8 mouse cellular contexts compared by ENCODE assay signal in genomic region chr11:63922091-63922621, GRCm38 (mm10). TPM values are rescaled to one million over a fixed set of nuclear protein-coding genes. Genes with fewer than 3 reads are reported as not detected.
DNase-seq lines count a peak whose midpoint lies in the region; ATAC-seq and TF ChIP-seq lines count a peak whose summit lies in the region.

TSS of gene Hs3st3b1 (minus strand) at chr11:63922290.

- peak; percentile 91 for ATAC-seq in CD4-positive, CD25-positive, alpha-beta regulatory T cell, adult 4 months
- ATAC-seq in forebrain, postnatal 0 days: peak; percentile 94
- ATAC-seq in neural tube, embryonic 15.5 days (ENCODE audit: low FRiP score): peak; percentile 95

- H3K4me1 ChIP-seq in forebrain, postnatal 0 days (ENCODE audit: insufficient read depth): peaks cover 8% of the 10 kb centered on the region; the same call in 1 of the 2 replicates
- peaks cover 8% of the 10 kb centered on the region; the same call in 1 of the 2 replicates for H3K4me1 ChIP-seq in lung, adult 2 months (ENCODE audit: control insufficient read depth, insufficient read depth, low read length)
- H3K4me1 ChIP-seq in neural tube, embryonic 15.5 days: peaks cover 73% of the 10 kb centered on the region

- peak; percentile 43 for DNase-seq in c-Kit-positive CD71-positive TER-119-positive erythroid progenitor cells, embryonic 14.5 days (ENCODE audit: low spot score)
- DNase-seq in forebrain, postnatal 0 days: peak; percentile 91
- peak; percentile 89 for DNase-seq in heart, postnatal 36 days
- peak; percentile 42 to 77 for DNase-seq in layer of hippocampus, adult 18-20 months (ENCODE audit: low spot score in 2 of 2)
- DNase-seq in lung, adult 2 months: peak; percentile 92
- peak; percentile 91 for DNase-seq in testis, postnatal 10 days (ENCODE audit: low spot score)

- intact Hi-C loops in heart, postnatal 36 days (cut with DNase I): loop anchor here (5.0 kb wide), 2 partner anchors 155 to 975 kb away; partner anchors contain the start of gene Cox10

- peak; percentile 38; the same call in 1 of the 2 replicates for TF ChIP-seq POLR2A in lung, adult 2 months (IDR thresholded peaks at IDR 0.05; ENCODE audit: borderline replicate concordance, extremely low read depth, low read depth, low read length)

- no peak for TF ChIP-seq CTCF in forebrain, postnatal 0 days (IDR thresholded peaks at IDR 0.05; ENCODE audit: low read depth)
- no peak for TF ChIP-seq CTCF in lung, adult 2 months (IDR thresholded peaks at IDR 0.05; ENCODE audit: insufficient read depth, low read length)

- H3K9me3 ChIP-seq in forebrain, postnatal 0 days (ENCODE audit: low read length): no peaks in the 10 kb centered on the region
- no peaks in the 10 kb centered on the region for H3K9me3 ChIP-seq in neural tube, embryonic 15.5 days (replicated peaks)

- WGBS in forebrain, postnatal 0 days: 2% methylated on average over 43 of the region's 43 CpGs
- under 1% methylated on average over 43 of the region's 43 CpGs for WGBS in lung, adult 2 months
- under 1% methylated on average over 43 of the region's 43 CpGs for WGBS in neural tube, embryonic 15.5 days

- no peaks in the 10 kb centered on the region for H3K36me3 ChIP-seq in forebrain, postnatal 0 days (ENCODE audit: insufficient read depth)
- H3K36me3 ChIP-seq in neural tube, embryonic 15.5 days: no peaks in the 10 kb centered on the region

- H3K4me3 ChIP-seq in forebrain, postnatal 0 days (ENCODE audit: low read depth, low read length): peak within 1 kb of the TSS; percentile 40
- H3K4me3 ChIP-seq in lung, adult 2 months (replicated peaks; ENCODE audit: extremely low read depth, low read depth, low read length): peak within 1 kb of the TSS; percentile 64
- peak within 1 kb of the TSS; percentile 68 for H3K4me3 ChIP-seq in neural tube, embryonic 15.5 days (replicated peaks)

- peak within 1 kb of the TSS; percentile 40 for H3K9ac ChIP-seq in forebrain, postnatal 0 days
- peak within 1 kb of the TSS; percentile 74 for H3K9ac ChIP-seq in neural tube, embryonic 15.5 days (replicated peaks)

- no peak within 1 kb of the TSS for H3K27ac ChIP-seq in forebrain, postnatal 0 days (ENCODE audit: low read depth, low read length)
- peak within 1 kb of the TSS; percentile 73 for H3K27ac ChIP-seq in neural tube, embryonic 15.5 days (replicated peaks)

- H3K27me3 ChIP-seq in forebrain, postnatal 0 days (ENCODE audit: insufficient read depth, low read length): peaks cover 92% of the 10 kb centered on the region
- peaks cover 56% of the 10 kb centered on the region for H3K27me3 ChIP-seq in neural tube, embryonic 15.5 days (replicated peaks)

- H3K4me2 ChIP-seq in forebrain, postnatal 0 days (ENCODE audit: low read depth): peak within 1 kb of the TSS; percentile 66
- H3K4me2 ChIP-seq in neural tube, embryonic 15.5 days: peak within 1 kb of the TSS; percentile 78

RNA-seq across cellular contexts. Expression of gene Hs3st3b1, which starts in this region (rescaled TPM):
- 1 to 10 TPM; 1.7 to 2.2 TPM for polyA plus RNA-seq in CD4-positive, CD25-positive, alpha-beta regulatory T cell, adult 4 months (2017; shearing (Covaris generic))
- total RNA-seq in forebrain, postnatal 0 days (2014; rRNA removed): 3.5 and 4.3 TPM in 2 replicates
- polyA plus RNA-seq in forebrain, postnatal 0 days (2015; fragmentation: Nextera tagmentation; extraction: Ambion mirVana): 1.1 and 1.2 TPM in 2 replicates
- total RNA-seq in heart, postnatal 36 days (2021): 1 to 10 TPM in 1 of 2 experiments, under 1 TPM in 1; 0.89 to 1.1 TPM
- total RNA-seq in layer of hippocampus, adult 18-20 months (2021): under 1 TPM; 0.67 to 0.71 TPM
- 5.5 and 6.3 TPM in 2 replicates for polyA plus RNA-seq in lung, adult 2 months (2012; rRNA removed)
- 7.0 and 7.1 TPM in 2 replicates for polyA plus RNA-seq in neural tube, embryonic 15.5 days (2015; fragmentation: Nextera tagmentation; extraction: Ambion mirVana)

Comparison
In these comparisons a context has a peak if more than half of its experiments do, and no peak if none do; other contexts are left out.
1. Peak in DNase-seq in layer of hippocampus, adult 18-20 months; RNA of the gene not detected or under 1 TPM.